Mouse (Mus musculus): ENCODE results near the gene Hesx1. TPM values are rescaled to one million over a fixed set of nuclear protein-coding genes. Genes with fewer than 3 reads are reported as not detected.
A peak's percentile ranks its signal among the peaks of the same experiment; 100 is the strongest.
"Not testable (repeated sequence)": the region's sequence is repeated elsewhere in the genome, so short reads cannot be mapped to it uniquely, and the experiment has no call there.

The Hesx1 gene
- not detected in 2 replicates for polyA plus RNA-seq (2012; rRNA removed)

DNA sequence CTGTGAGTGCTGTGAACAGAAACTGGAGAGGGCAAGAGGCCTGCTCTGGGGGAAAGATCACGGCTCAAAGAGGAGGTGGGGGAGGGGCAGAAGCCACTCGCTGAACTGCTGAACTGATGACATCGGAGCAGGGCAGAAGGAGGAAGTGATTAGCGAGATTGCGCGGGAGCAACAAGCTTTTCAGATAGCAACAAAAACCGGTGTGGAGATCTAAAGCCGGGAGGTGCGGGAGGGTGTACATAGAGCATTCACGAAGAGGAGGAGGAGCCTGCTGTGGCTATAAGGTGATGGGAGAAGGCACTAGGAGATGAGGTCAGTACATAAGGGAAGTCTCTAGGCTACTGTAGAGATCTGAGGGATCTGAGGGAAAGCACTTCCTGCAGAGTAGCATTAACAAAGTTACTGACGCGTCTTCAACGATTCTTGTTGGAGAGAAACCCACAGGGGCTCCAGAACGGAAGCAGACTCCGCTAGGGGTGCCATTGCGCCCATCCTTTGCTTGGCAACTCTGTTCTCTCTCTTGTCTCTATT lies at the start of gene Hesx1:
Hesx1 (plus strand) TSS at position 206 of the 531 bp plus-strand sequence.
- Histone ChIP-seq H3K27ac (ENCODE audit: insufficient read depth, low read length) (no peak within 1 kb of the TSS), H3K27me3 (ENCODE audit: control insufficient read depth, insufficient read depth, low read length) (no peaks in the 10 kb centered on the region), H3K4me3 (replicated peaks; ENCODE audit: insufficient read depth, low read depth, low read length) (peak within 1 kb of the TSS; percentile 53), H3K4me1 (ENCODE audit: control insufficient read depth, insufficient read depth, low read length) (no peaks in the 10 kb centered on the region)
- peak; percentile 7 to 12 for DNase-seq
- WGBS: 10% methylated on average over 16 of the region's 16 CpGs
- no peak for TF ChIP-seq CTCF (IDR thresholded peaks at IDR 0.05; ENCODE audit: borderline replicate concordance, insufficient read depth, low read depth, low read length)
- no peak for TF ChIP-seq POLR2A (IDR thresholded peaks at IDR 0.05; ENCODE audit: borderline replicate concordance, insufficient read depth, low read length)

DNA sequence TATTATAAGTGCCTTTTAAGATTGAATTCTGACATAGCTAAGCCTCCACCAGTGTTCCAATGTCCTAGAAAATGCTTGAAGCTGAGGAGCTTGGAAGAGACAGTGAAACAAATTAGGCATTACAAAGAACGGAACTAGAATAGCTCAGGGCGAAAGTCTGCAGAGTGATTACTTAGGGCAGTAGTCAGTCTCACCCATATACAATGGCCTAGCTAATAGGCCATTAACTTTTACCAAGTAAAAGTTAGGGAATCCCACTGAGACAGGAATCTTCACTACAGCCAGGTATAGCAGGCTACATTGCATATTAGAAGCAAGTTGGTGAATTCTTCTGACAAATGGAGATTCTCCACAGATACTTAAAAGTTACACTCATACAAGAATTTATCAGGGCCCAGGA lies 38.1 kb upstream of the Hesx1 start:
- 60% methylated on average over 2 of the region's 2 CpGs for WGBS
- not testable (repeated sequence) for H3K27me3 ChIP-seq (ENCODE audit: control insufficient read depth, insufficient read depth, low read length); H3K4me1 ChIP-seq (ENCODE audit: control insufficient read depth, insufficient read depth, low read length)

GRCm38 (mm10) chr14:26960518-26960917 lies 33.7 kb upstream of the Hesx1 start:
- no peak overlapping the region for H3K27ac ChIP-seq (ENCODE audit: insufficient read depth, low read length)
- no peak for TF ChIP-seq CTCF (IDR thresholded peaks at IDR 0.05; ENCODE audit: borderline replicate concordance, insufficient read depth, low read depth, low read length)
- no peak for TF ChIP-seq POLR2A (IDR thresholded peaks at IDR 0.05; ENCODE audit: borderline replicate concordance, insufficient read depth, low read length)
- no peaks in the 10 kb centered on the region for H3K27me3 ChIP-seq (ENCODE audit: control insufficient read depth, insufficient read depth, low read length)
- no peak for DNase-seq
- H3K4me1 ChIP-seq (ENCODE audit: control insufficient read depth, insufficient read depth, low read length): 0 out of 2 replicates have a peak, but pooled peaks cover 2% of the 10 kb centered on the region
- WGBS: 82% methylated on average over 1 of the region's 1 CpGs
- no peak overlapping the region for H3K4me3 ChIP-seq (replicated peaks; ENCODE audit: insufficient read depth, low read depth, low read length)

More for the DNA sequence above, 38.1 kb upstream of the Hesx1 start:
- H3K4me3 ChIP-seq (replicated peaks; ENCODE audit: insufficient read depth, low read depth, low read length); H3K27ac ChIP-seq (ENCODE audit: insufficient read depth, low read length); DNase-seq: not testable (repeated sequence)

DNA sequence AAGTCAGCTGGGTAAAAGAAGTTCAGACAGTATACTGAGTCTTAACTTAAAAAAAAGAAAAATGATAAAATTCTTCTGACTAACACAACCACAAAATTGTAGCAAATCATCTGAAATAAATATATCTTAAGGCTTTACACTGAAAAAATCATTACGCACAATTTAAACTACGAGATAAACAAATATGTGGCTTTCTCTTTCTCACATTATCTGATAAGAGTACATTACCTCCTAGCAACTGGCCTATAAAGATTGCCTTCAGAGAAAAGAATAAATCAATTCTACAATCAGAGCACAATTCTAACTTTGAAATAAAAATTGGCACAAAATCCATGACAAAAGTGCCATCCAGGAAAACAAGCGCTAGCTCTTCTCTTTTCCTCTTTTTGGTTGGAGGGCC lies 25.1 kb upstream of the Hesx1 start:
- Histone ChIP-seq H3K27me3 (ENCODE audit: control insufficient read depth, insufficient read depth, low read length) (no peaks in the 10 kb centered on the region), H3K4me1 (ENCODE audit: control insufficient read depth, insufficient read depth, low read length) (peaks cover 3% of the 10 kb centered on the region; the same call in 1 of the 2 replicates), H3K27ac (ENCODE audit: insufficient read depth, low read length) (no peak overlapping the region), H3K4me3 (replicated peaks; ENCODE audit: insufficient read depth, low read depth, low read length) (peak overlapping the region; percentile 89)
- no peak for TF ChIP-seq CTCF (IDR thresholded peaks at IDR 0.05; ENCODE audit: borderline replicate concordance, insufficient read depth, low read depth, low read length)
- TF ChIP-seq POLR2A (IDR thresholded peaks at IDR 0.05; ENCODE audit: borderline replicate concordance, insufficient read depth, low read length): no peak
- 55% methylated on average over 3 of the region's 3 CpGs for WGBS
- no peak for DNase-seq

DNA sequence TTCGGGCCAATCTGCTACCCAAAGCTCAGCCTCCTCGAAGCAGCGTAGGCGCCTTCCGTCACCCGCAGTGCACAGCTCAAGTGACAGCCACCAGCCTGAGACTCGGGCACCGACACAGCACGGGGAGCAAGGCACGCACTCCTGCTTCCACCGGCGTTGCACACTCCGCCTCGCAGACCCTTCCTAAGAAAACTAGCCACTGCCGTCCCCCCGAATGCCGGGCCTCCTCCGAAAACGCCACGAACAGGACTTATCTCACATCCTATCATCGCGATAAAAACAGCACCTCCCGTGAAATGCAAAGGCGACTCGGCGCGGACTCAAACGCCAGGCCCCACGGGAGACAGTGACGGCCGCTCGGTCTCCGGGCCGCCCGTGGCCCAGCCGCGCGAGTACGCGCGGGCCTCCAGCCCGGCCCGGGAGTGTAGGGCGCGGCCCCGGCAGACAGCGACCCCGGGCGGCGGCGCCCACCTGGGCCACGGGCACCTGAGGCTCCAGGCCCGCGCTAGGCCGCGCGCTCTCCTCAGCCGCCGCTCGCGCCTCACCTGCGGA lies 24.3 kb upstream of the Hesx1 start:
- Histone ChIP-seq H3K27me3 (ENCODE audit: control insufficient read depth, insufficient read depth, low read length) (no peaks in the 10 kb centered on the region), H3K4me1 (ENCODE audit: control insufficient read depth, insufficient read depth, low read length) (peaks cover 3% of the 10 kb centered on the region; the same call in 1 of the 2 replicates), H3K4me3 (replicated peaks; ENCODE audit: insufficient read depth, low read depth, low read length) (peak overlapping the region; percentile 89), H3K27ac (ENCODE audit: insufficient read depth, low read length) (peak overlapping the region; percentile 78)
- peak; percentile 79 to 81 for DNase-seq
- WGBS: under 1% methylated on average over 62 of the region's 62 CpGs
- TF ChIP-seq POLR2A (IDR thresholded peaks at IDR 0.05; ENCODE audit: borderline replicate concordance, insufficient read depth, low read length) (peak; percentile 44; the same call in 1 of the 2 replicates), CTCF (IDR thresholded peaks at IDR 0.05; ENCODE audit: borderline replicate concordance, insufficient read depth, low read depth, low read length) (no peak)

DNA sequence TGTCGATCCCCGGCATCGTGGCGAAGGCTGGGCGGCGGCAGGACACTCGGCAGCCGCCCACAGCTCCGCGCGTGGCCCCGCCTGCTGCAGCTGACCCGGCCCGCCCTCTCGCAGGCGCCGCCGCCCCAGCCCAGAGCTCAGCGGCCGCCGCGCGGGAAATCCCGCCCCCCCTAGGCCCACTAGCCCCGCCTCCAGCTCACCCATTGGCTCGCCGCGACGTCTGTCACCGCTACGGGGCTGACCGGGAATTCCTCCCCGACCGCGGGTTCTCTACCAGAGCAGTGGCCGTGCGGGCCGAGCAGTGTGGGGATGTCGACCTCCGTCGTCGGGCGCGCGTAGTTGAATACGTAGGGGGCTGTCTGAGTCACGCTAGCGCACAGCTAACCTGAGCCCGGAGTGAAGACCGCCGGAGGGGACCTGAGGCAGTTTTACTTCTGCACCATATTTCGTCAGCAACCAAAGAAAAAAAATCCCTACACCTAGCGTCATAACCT lies 23.7 kb upstream of the Hesx1 start:
- TF ChIP-seq POLR2A (IDR thresholded peaks at IDR 0.05; ENCODE audit: borderline replicate concordance, insufficient read depth, low read length): peak; percentile 85
- no peak for TF ChIP-seq CTCF (IDR thresholded peaks at IDR 0.05; ENCODE audit: borderline replicate concordance, insufficient read depth, low read depth, low read length)
- DNase-seq: peak; percentile 96 to 98
- Histone ChIP-seq H3K27ac (ENCODE audit: insufficient read depth, low read length) (peak overlapping the region; percentile 78), H3K4me1 (ENCODE audit: control insufficient read depth, insufficient read depth, low read length) (peaks cover 3% of the 10 kb centered on the region; the same call in 1 of the 2 replicates), H3K4me3 (replicated peaks; ENCODE audit: insufficient read depth, low read depth, low read length) (peak overlapping the region; percentile 97), H3K27me3 (ENCODE audit: control insufficient read depth, insufficient read depth, low read length) (no peaks in the 10 kb centered on the region)
- WGBS: 1% methylated on average over 51 of the region's 53 CpGs

DNA sequence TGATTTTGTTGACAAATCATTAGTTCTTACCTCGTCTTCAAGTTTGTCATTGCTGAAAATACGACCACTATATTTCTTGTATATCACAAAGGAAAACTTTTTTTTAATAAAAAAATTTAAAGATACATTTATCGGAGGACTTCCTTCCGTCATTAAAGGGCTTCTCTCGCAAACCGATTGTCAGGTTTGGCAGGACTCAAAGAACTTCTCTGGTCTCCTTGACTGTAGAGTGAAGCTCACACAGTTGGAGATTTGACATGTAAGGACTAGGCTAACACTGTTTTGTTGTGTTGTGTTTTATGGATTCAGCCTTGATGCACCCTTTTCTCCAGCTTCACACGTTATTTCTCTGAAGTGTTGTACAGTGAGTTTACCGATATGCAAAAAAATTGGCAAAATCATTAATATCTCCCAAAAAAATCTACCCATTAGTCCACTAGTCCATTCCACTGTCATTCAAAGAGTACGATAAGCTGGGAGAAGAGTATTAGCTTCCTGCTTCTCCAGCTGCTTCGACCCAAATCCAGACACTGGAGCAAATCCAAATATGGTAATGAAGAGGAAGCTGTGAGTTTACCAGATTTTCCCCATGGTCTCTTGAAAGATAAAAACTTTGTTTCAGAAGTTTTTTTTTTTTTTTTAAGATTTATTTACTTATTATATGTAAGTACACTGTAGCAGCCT lies 23.0 kb upstream of the Hesx1 start, which contains the start of gene Appl1:
Appl1 (minus strand) TSS at position 127 of the 684 bp plus-strand sequence.
- Histone ChIP-seq H3K27me3 (ENCODE audit: control insufficient read depth, insufficient read depth, low read length) (no peaks in the 10 kb centered on the region), H3K4me3 (replicated peaks; ENCODE audit: insufficient read depth, low read depth, low read length) (peak within 1 kb of the TSS; percentile 97), H3K27ac (ENCODE audit: insufficient read depth, low read length) (peak within 1 kb of the TSS; percentile 78), H3K4me1 (ENCODE audit: control insufficient read depth, insufficient read depth, low read length) (peaks cover 3% of the 10 kb centered on the region; the same call in 1 of the 2 replicates)
- DNase-seq: peak in 1 of 2 experiments; percentile 21
- TF ChIP-seq POLR2A (IDR thresholded peaks at IDR 0.05; ENCODE audit: borderline replicate concordance, insufficient read depth, low read length) (no peak), CTCF (IDR thresholded peaks at IDR 0.05; ENCODE audit: borderline replicate concordance, insufficient read depth, low read depth, low read length) (no peak)
- 11% methylated on average over 10 of the region's 10 CpGs for WGBS
